Mouse (Mus musculus) granulocyte monocyte progenitor cell, adult 5-6 weeks (primary cell): ENCODE measurements at regions not wholly inside any gene's neighbourhood (a gene's known extent, or its start where the extent isn't known, plus 50 kb on each side); places are given as distances from the start of the nearest gene placed in this dataset.
"Not testable (repeated sequence)": the region's sequence is repeated elsewhere in the genome, so short reads cannot be mapped to it uniquely, and the experiment has no call there.

Experiments used
- ATAC-seq: replicated peaks from 2 replicates; pipeline ENCODE4 v1.8.0; 2016; ENCODE audit warnings: mild to moderate bottlenecking, moderate TSS enrichment, inconsistent platforms; ENCODE audit not compliant: poor library complexity, severe bottlenecking

- no peak for ATAC-seq
Measured at GRCm38 (mm10) chr3:57957352-57957751, 109.5 kb upstream of the Pfn2 start.

GRCm38 (mm10) chr3:57963965-57964364, 116.1 kb upstream of the Pfn2 start:
- ATAC-seq = no peak

GRCm38 (mm10) chr3:57970614-57971013, 122.7 kb upstream of the Pfn2 start:
- not testable (repeated sequence) for ATAC-seq

GRCm38 (mm10) chr3:57972469-57973245, 124.8 kb upstream of the Pfn2 start:
- no peak for ATAC-seq

GRCm38 (mm10) chr3:57973546-57973945, 125.7 kb upstream of the Pfn2 start:
- no peak for ATAC-seq

- ATAC-seq = no peak
Measured at GRCm38 (mm10) chr3:57975379-57975778, 127.5 kb upstream of the Pfn2 start.

- ATAC-seq = no peak
Measured at GRCm38 (mm10) chr3:57976640-57977229, 128.9 kb upstream of the Pfn2 start.

GRCm38 (mm10) chr3:57988175-57988574, 140.3 kb upstream of the Pfn2 start:
- no peak for ATAC-seq

GRCm38 (mm10) chr3:57990738-57991137, 142.9 kb upstream of the Pfn2 start:
- no peak for ATAC-seq

- no peak for ATAC-seq
Measured at GRCm38 (mm10) chr3:57998121-57999102, 150.5 kb upstream of the Pfn2 start.

- ATAC-seq = no peak
Measured at GRCm38 (mm10) chr3:58002792-58003574, 155.1 kb upstream of the Pfn2 start.

GRCm38 (mm10) chr3:58024750-58025392, 177.0 kb upstream of the Pfn2 start:
- ATAC-seq = no peak

GRCm38 (mm10) chr3:58049618-58050017, 201.7 kb upstream of the Pfn2 start:
- ATAC-seq = no peak

- ATAC-seq = no peak
Measured at GRCm38 (mm10) chr3:58054726-58055125, 206.8 kb upstream of the Pfn2 start.

- no peak for ATAC-seq
Measured at GRCm38 (mm10) chr3:58055181-58055580, 207.3 kb upstream of the Pfn2 start.

GRCm38 (mm10) chr3:58056191-58057063, 208.5 kb upstream of the Pfn2 start:
- ATAC-seq = no peak

- ATAC-seq = no peak
Measured at GRCm38 (mm10) chr3:58057064-58057396, 209.2 kb upstream of the Pfn2 start.

GRCm38 (mm10) chr3:58058134-58058533, 210.3 kb upstream of the Pfn2 start:
- ATAC-seq = no peak
